Mouse (Mus musculus): Measurements from ENCODE around the gene Slc5a10. TPM values are rescaled to one million over a fixed set of nuclear protein-coding genes. Genes with fewer than 3 reads are reported as not detected.

Gene Slc5a10
- not detected in 4 replicates for total RNA-seq (2023)

DNA sequence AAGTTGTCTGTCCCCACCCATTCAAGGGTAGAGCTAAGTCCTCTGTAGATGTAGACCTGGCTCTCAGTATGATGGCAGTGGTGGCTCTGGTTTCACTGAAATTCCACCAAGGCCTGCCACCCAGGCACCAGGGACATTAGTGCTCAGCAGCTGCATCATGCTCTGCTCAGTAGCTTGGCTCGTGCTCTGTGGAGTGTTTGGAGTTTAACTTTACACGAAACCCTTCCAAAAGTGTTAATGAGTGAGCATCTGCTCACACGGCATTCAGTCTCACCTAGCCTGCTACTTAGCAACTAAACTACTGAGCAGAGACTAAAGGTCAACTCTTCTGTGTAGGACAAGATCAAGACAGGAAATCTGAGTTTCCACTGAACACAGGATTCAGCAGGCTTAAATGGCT lies at the start of gene Slc5a10:
Slc5a10 (minus strand) TSS at position 191 of the 400 bp plus-strand sequence.

GRCm38 (mm10) chr11:61761584-61762407 lies 41.2 kb upstream of the Slc5a10 start, which contains the start of gene Prpsap2:
Prpsap2 (minus strand) TSS chr11:61762088.

GRCm38 (mm10) chr11:61683907-61684731 lies 36.5 kb downstream of the Slc5a10 start, which contains the start of gene Fam83g:
Fam83g (plus strand) TSS chr11:61684091.

DNA sequence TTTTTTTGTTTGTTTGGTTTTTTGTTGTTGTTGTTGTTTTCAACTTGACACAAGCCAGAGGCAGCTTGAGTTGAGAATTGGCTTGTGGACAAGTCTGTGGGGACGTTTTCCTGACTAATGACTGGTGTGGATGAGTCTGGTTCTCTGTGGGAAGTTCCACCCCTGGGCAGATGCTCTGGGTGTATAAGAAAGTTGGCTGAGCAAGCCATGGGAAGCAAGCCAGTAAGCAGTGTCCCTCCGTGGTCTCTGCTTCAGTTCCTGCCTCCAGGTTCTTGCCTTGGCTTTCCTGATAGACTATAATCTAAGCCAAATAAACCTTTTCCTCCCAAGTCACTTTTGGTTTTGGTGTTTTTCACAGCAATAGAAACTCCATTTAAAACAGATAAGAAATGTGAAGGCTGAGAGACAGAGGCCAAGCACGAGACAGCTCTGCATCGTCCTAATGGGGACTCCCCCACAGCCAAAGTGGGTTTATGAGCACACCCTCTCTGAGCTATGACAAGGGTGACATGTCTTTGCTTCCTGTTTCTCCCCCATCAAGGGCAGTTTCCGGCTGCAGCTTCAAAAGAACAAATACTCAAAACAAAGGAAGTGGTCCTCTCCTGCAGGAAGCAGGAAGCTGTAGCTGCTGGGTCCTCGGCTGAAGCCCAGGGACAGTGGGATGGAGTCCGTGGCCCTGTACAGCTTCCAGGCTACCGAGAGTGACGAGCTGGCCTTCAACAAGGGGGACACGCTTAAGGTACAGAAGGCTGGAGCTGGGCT lies 67.8 kb downstream of the Slc5a10 start, which contains the start of gene Grap:
Grap (plus strand) TSS at position 580 of the 762 bp plus-strand sequence.

Other genes starting within 250 kb of the Slc5a10 start
- not detected in 4 replicates for gene Mfap4, start 235.4 kb downstream of the Slc5a10 start, total RNA-seq (2023)
- 23.7 to 33.0 TPM (median 27.9 TPM) in 4 replicates for gene Mapk7, start 226.4 kb downstream of the Slc5a10 start, total RNA-seq (2023)
- gene B9d1, start 215.7 kb downstream of the Slc5a10 start, total RNA-seq (2023): 3.1 TPM in 1 of 4 replicates, not detected in the others
- 5.0 to 7.7 TPM (median 7.1 TPM) in 4 replicates for gene Epn2, start 141.1 kb downstream of the Slc5a10 start, total RNA-seq (2023)
- gene Grap, start 67.6 kb downstream of the Slc5a10 start, total RNA-seq (2023): 247 to 260 TPM (median 255 TPM) in 4 replicates
- 4.9 to 6.7 TPM (median 5.9 TPM) in 4 replicates for gene Fam83g, start 36.7 kb downstream of the Slc5a10 start, total RNA-seq (2023)
- 46.0 to 56.4 TPM (median 50.7 TPM) in 4 replicates for gene Prpsap2, start 41.3 kb upstream of the Slc5a10 start, total RNA-seq (2023)
- gene Ulk2, start 134.2 kb upstream of the Slc5a10 start, total RNA-seq (2023): 27.4 to 32.7 TPM (median 30.1 TPM) in 4 replicates
- gene Akap10, start 209.4 kb upstream of the Slc5a10 start, total RNA-seq (2023): 49.9 to 59.4 TPM (median 57.7 TPM) in 4 replicates
- 0.46 to 1.4 TPM (median 1.1 TPM) in 4 replicates for gene Specc1, start 235.9 kb upstream of the Slc5a10 start, total RNA-seq (2023)